Mouse (Mus musculus) midbrain, embryonic 12.5 days (tissue): ENCODE results near the gene Slc25a11. TPM values are rescaled to one million over a fixed set of nuclear protein-coding genes. Genes with fewer than 3 reads are reported as not detected.
A peak's percentile ranks its signal among the peaks of the same experiment; 100 is the strongest.

Source experiments
- ATAC-seq: fragments of 200-750 bp; cut with Nextera tagmentation; 2 replicates; pipeline ENCODE4 v1.8.0; 2017; ENCODE audit warnings: low read depth, moderate TSS enrichment, moderate library complexity; ENCODE audit not compliant: low FRiP score
- H3K27ac ChIP-seq: fragments of 300-500 bp; sonication (generic); replicated peaks from 2 replicates; pipeline ENCODE4 v1.5.1; 2016; ENCODE audit warnings: mild to moderate bottlenecking
- H3K27me3 ChIP-seq: fragments of 300-500 bp; sonication (generic); 2 replicates; pipeline ENCODE4 v1.6.1; 2016; ENCODE audit warnings: mild to moderate bottlenecking
- H3K36me3 ChIP-seq: fragments of 300-500 bp; sonication (generic); 2 replicates; pipeline ENCODE4 v1.6.1; 2016
- H3K4me1 ChIP-seq: fragments of 300-500 bp; sonication (generic); 2 replicates; pipeline ENCODE4 v1.6.1; 2016
- H3K4me2 ChIP-seq: fragments of 300-500 bp; sonication (generic); replicated peaks from 2 replicates; pipeline ENCODE4 v1.6.1; 2016; ENCODE audit warnings: mild to moderate bottlenecking, moderate library complexity
- H3K4me3 ChIP-seq: fragments of 300-500 bp; sonication (generic); 2 replicates; pipeline ENCODE4 v1.5.1; 2016; ENCODE audit warnings: mild to moderate bottlenecking
- H3K9ac ChIP-seq: fragments of 300-500 bp; sonication (generic); replicated peaks from 2 replicates; pipeline ENCODE4 v1.6.1; 2016; ENCODE audit warnings: mild to moderate bottlenecking, moderate library complexity
- H3K9me3 ChIP-seq: fragments of 300-500 bp; sonication (generic); 2 replicates; pipeline ENCODE4 v1.6.1; 2016; ENCODE audit warnings: mild to moderate bottlenecking
- WGBS: fragments of 180-500 bp; shearing (Covaris S2); methylation state at CpG from one replicate; pipeline ENCODE4 v1.1.7; 2016; 5-methylcytosine and 5-hydroxymethylcytosine counted together
- polyA plus RNA-seq: library from polyadenylated mRNA; unstranded; fragments of >200 nt; fragmentation: Nextera tagmentation; extraction: Ambion mirVana; gene quantifications from 2 replicates; pipeline ENCODE4 v1.2.1, GENCODE M21; 2016

Slc25a11 gene
- polyA plus RNA-seq, 1 experiment from 2014 or later: 149 TPM

GRCm38 (mm10) chr11:70678576-70678975, 31.3 kb upstream of the Slc25a11 start:
- Histone ChIP-seq H3K27ac (no peak overlapping the region), H3K36me3 (peaks cover 49% of the 10 kb centered on the region), H3K4me1 (peaks cover 16% of the 10 kb centered on the region), H3K27me3 (no peaks in the 10 kb centered on the region), H3K4me2 (no peak overlapping the region), H3K4me3 (no peak overlapping the region), H3K9ac (no peak overlapping the region), H3K9me3 (no peaks in the 10 kb centered on the region)
- no peak for ATAC-seq
- 82% methylated on average over 2 of the region's 2 CpGs for WGBS

DNA sequence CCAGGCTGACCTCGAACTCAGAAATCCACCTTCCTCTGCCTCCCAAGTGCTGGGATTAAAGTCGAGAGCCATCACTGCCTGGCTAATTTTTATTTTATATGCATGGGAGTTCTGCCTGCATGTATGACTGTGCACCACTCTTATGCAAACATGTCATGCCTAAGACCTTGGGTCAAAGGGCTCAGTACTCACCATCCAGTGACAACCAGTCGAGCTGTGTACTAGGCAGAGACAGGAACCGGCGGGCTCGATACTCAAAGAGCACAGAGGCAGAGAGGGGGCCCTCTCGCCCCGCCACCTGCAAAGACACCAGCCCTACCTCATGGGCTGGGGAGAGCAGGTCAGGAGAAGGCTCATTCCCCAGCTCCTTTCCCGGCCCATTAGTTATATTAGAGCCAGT, 30.8 kb upstream of the Slc25a11 start:
- Histone ChIP-seq H3K36me3 (peaks cover 48% of the 10 kb centered on the region), H3K9ac (no peak overlapping the region), H3K4me2 (no peak overlapping the region), H3K4me1 (peaks cover 16% of the 10 kb centered on the region), H3K4me3 (no peak overlapping the region), H3K27me3 (no peaks in the 10 kb centered on the region), H3K27ac (no peak overlapping the region), H3K9me3 (no peaks in the 10 kb centered on the region)
- 73% methylated on average over 9 of the region's 9 CpGs for WGBS
- no peak for ATAC-seq

- Histone ChIP-seq H3K4me2 (no peak overlapping the region), H3K9me3 (no peaks in the 10 kb centered on the region), H3K27me3 (no peaks in the 10 kb centered on the region), H3K9ac (no peak overlapping the region), H3K27ac (no peak overlapping the region; the same call in 1 of the 2 replicates), H3K4me3 (no peak overlapping the region), H3K4me1 (peaks cover 12% of the 10 kb centered on the region), H3K36me3 (peaks cover 55% of the 10 kb centered on the region)
- 68% methylated on average over 11 of the region's 11 CpGs for WGBS
- ATAC-seq: no peak
These were observed 27.2 kb upstream of the Slc25a11 start for GRCm38 (mm10) chr11:70674501-70674900.

- H3K27ac ChIP-seq: no peak overlapping the region
- H3K4me2 ChIP-seq: no peak overlapping the region
- H3K4me3 ChIP-seq: no peak overlapping the region
- no peaks in the 10 kb centered on the region for H3K27me3 ChIP-seq
- H3K9ac ChIP-seq: no peak overlapping the region
- ATAC-seq: no peak
- H3K36me3 ChIP-seq: peaks cover 50% of the 10 kb centered on the region
- H3K4me1 ChIP-seq: peaks cover 12% of the 10 kb centered on the region
- H3K9me3 ChIP-seq: no peaks in the 10 kb centered on the region
- WGBS: 59% methylated on average over 6 of the region's 6 CpGs
These were observed 26.7 kb upstream of the Slc25a11 start for GRCm38 (mm10) chr11:70674014-70674413.

DNA sequence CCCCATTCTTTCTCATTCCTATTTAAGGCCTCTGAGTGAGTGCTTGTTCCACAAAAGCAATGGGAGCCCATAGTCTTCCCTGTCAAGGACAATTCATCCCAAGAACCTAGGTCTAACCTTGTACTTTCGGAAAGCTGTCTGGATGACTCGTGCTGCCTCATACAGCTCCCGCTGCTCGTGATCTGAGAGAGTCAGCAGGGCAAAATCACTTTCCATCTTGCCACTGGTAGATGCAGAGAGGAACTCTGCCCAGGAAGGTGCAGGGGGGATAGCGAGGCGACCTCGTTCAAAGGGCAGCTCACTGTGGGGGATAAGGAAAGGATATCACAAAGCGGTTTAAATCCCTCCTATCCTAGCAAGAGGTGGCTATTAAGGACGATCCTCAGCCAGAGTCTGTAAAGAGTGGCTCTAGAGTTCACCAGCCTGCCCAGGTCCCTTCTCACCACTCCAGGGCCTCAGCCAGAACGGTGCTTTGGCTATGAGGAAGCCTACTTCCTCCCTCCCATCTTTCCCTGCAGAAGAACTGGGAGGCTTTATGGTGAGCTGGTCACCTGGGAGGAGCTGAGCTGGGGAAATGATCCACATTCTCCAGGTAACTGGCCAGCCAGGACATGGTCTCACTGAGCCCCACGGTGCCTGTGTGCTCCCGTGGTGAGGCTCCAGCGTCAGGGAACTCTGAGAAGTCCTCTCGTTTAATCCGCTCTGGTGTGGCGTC, 24.2 kb upstream of the Slc25a11 start:
- peak overlapping the region; percentile 94; the same call in 1 of the 2 replicates for H3K4me2 ChIP-seq
- H3K4me3 ChIP-seq: no peak overlapping the region
- H3K9me3 ChIP-seq: no peaks in the 10 kb centered on the region
- ATAC-seq: no peak
- peaks cover 27% of the 10 kb centered on the region for H3K4me1 ChIP-seq
- 80% methylated on average over 16 of the region's 16 CpGs for WGBS
- peaks cover 38% of the 10 kb centered on the region for H3K36me3 ChIP-seq
- no peak overlapping the region for H3K27ac ChIP-seq
- H3K9ac ChIP-seq: 0 out of 2 replicates have a peak overlapping the region, but pooled peaks have one; percentile 24
- no peaks in the 10 kb centered on the region for H3K27me3 ChIP-seq

GRCm38 (mm10) chr11:70670483-70670882, 23.2 kb upstream of the Slc25a11 start:
- 48% methylated on average over 14 of the region's 14 CpGs for WGBS
- Histone ChIP-seq H3K4me1 (peaks cover 27% of the 10 kb centered on the region), H3K27me3 (no peaks in the 10 kb centered on the region), H3K4me2 (peak overlapping the region; percentile 94), H3K27ac (peak overlapping the region; percentile 90), H3K9me3 (no peaks in the 10 kb centered on the region), H3K4me3 (peak overlapping the region; percentile 67), H3K9ac (peak overlapping the region; percentile 84), H3K36me3 (peaks cover 37% of the 10 kb centered on the region)
- ATAC-seq: no peak

DNA sequence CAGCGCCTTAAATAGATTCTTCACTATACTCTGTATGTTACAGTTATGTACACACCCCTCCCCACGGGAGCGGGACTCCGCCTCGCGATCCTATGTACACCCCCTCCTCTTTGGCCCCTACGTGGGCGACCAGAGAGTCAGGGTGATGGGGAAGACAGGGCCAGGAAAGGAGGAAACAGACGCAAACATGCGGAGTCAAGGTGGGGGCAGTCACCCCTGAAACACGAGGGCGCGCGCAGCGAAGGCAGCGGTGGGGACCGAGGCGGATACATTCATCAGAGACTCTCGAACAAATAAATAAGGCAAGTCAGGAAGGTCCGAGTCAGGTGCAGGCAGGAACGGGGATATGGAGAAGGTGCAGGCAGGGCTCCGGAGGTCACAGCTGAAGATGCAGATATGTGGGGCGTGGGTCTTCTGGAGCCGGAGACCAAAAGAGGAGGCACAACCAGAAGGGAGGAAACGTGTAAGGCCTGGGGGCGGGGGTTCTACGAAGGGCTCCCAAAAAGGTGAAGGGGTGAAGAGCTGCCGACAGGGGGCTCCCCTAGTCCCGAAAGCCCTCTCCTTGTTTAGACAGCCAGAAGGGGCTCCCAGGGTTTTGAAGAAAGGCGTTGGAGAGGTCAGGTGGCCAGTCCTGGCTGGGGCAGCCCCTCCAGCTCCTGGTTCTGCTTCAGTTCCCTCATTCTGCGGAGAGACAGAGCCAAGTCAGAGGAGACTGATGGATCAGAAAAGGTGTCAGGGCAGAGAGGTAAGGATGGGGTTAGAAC, 22.5 kb upstream of the Slc25a11 start:
- Histone ChIP-seq H3K4me1 (peaks cover 27% of the 10 kb centered on the region), H3K9me3 (no peaks in the 10 kb centered on the region), H3K27ac (peak overlapping the region; percentile 90), H3K36me3 (peaks cover 38% of the 10 kb centered on the region), H3K27me3 (no peaks in the 10 kb centered on the region), H3K9ac (peak overlapping the region; percentile 84), H3K4me2 (peak overlapping the region; percentile 94), H3K4me3 (peak overlapping the region; percentile 67)
- WGBS: under 1% methylated on average over 31 of the region's 31 CpGs
- peak; percentile 52 for ATAC-seq

GRCm38 (mm10) chr11:70668771-70669505, 21.7 kb upstream of the Slc25a11 start, which contains the start of gene Spag7:
TSS of gene Spag7 (minus strand) at chr11:70669416.
- peaks cover 39% of the 10 kb centered on the region for H3K36me3 ChIP-seq
- WGBS: under 1% methylated on average over 44 of the region's 44 CpGs
- peaks cover 27% of the 10 kb centered on the region for H3K4me1 ChIP-seq
- peak within 1 kb of the TSS; percentile 94 for H3K4me2 ChIP-seq
- no peaks in the 10 kb centered on the region for H3K9me3 ChIP-seq
- peak within 1 kb of the TSS; percentile 84 for H3K9ac ChIP-seq
- no peaks in the 10 kb centered on the region for H3K27me3 ChIP-seq
- H3K4me3 ChIP-seq: peak within 1 kb of the TSS; percentile 67
- H3K27ac ChIP-seq: peak within 1 kb of the TSS; percentile 90
- ATAC-seq: peak; percentile 95

DNA sequence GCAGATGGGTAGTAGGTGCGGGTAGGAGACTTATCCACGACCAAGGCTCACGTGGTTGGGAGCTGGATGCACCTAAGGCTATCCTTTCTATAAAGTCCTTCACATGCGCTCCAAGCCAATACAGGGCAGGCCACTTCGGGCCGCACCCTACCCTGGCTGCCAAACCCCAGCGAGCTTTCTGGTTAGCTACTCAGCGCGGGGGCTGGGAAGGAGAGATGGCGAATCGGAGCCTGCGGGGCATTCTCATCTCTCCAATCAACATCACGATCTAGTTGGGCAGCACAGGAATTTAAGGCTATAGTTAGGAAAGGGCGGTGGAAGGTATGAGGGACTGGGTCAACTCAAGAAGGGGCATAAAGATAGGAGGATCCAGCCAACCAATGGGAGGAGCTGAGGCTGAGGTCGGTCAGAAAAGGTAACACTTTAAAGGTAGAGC, 21.1 kb upstream of the Slc25a11 start:
- H3K4me2 ChIP-seq: peak overlapping the region; percentile 94
- ATAC-seq: peak; percentile 27; the same call in 1 of the 2 replicates
- peaks cover 27% of the 10 kb centered on the region for H3K4me1 ChIP-seq
- 1% methylated on average over 15 of the region's 15 CpGs for WGBS
- peak overlapping the region; percentile 62 for H3K9ac ChIP-seq
- peaks cover 39% of the 10 kb centered on the region for H3K36me3 ChIP-seq
- no peaks in the 10 kb centered on the region for H3K9me3 ChIP-seq
- H3K27me3 ChIP-seq: no peaks in the 10 kb centered on the region
- H3K27ac ChIP-seq: peak overlapping the region; percentile 90
- peak overlapping the region; percentile 67 for H3K4me3 ChIP-seq

DNA sequence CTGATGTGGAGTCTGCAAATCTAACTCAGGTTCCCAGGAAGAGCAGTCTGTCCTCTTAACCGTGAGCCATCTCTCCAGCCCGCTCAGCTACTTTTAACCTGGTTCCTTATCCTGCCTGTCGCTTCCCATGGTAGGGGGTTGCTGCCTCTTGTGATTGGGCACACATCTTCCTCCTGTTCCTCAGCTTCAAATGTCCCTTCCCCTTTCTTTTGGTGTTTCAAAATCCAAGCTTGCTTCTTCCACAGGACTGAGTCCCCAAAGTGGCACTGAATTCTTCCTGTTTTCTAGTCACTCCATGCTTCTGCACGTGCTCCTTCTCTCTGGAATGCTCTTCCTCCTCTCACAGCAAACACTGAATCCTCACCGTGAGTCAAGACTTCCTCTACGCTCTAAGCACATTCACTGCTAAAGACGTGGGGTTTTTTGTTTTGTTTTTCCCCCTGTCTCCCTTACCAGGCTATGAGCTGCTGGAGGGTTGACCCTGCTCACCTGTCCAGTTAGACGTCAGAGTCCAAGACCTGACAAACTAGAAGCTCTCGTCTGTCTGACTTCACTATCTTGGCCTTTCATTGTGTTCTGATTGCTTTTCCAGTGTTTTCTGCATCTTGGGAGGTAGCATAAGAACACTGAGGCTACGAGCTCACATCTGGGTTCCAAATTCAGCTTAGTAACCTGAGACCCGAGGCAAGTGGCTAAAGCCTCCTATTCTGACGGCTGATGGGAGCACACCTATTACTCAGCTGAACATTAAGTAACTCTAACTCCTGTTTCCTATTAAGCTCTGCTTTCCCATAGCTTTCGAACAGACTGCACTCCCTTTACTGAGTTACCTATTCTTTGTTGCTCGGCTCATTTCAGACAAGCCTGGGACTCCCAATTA, 20.2 kb upstream of the Slc25a11 start:
- H3K9me3 ChIP-seq: no peaks in the 10 kb centered on the region
- peaks cover 27% of the 10 kb centered on the region for H3K4me1 ChIP-seq
- H3K4me2 ChIP-seq: peak overlapping the region; percentile 94
- H3K27me3 ChIP-seq: no peaks in the 10 kb centered on the region
- peak overlapping the region; percentile 90; the same call in 1 of the 2 replicates for H3K27ac ChIP-seq
- H3K4me3 ChIP-seq: peak overlapping the region; percentile 67
- H3K9ac ChIP-seq: peak overlapping the region; percentile 62; the same call in 1 of the 2 replicates
- ATAC-seq: no peak
- H3K36me3 ChIP-seq: peaks cover 48% of the 10 kb centered on the region
- WGBS: 79% methylated on average over 14 of the region's 14 CpGs

DNA sequence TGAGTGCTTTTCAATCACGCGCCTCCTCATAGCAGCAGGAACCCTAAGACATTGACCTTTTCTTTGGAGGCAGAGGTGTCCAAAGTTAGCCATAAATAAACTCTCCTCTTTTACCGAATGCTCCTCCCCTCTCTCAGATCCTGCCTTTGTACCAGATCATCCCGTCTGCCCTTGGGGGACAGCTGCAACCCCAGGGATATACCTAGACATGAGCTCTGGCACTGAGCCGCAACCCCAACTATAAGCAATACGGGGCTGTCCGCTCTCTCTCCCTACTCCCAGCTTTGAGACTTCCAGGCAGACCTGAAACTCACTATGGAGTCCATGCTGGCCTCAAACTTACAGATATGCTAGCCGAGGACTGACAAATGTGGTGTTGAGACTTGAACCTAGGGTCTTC, 19.4 kb upstream of the Slc25a11 start:
- peaks cover 48% of the 10 kb centered on the region for H3K36me3 ChIP-seq
- ATAC-seq: no peak
- H3K4me3 ChIP-seq: no peak overlapping the region
- peaks cover 27% of the 10 kb centered on the region for H3K4me1 ChIP-seq
- H3K4me2 ChIP-seq: no peak overlapping the region
- H3K9me3 ChIP-seq: no peaks in the 10 kb centered on the region
- no peaks in the 10 kb centered on the region for H3K27me3 ChIP-seq
- H3K27ac ChIP-seq: no peak overlapping the region
- WGBS: 90% methylated on average over 8 of the region's 8 CpGs
- no peak overlapping the region for H3K9ac ChIP-seq
